Mouse (Mus musculus) intestine, embryonic 14.5 days (tissue): ENCODE measurements at regions not wholly inside any gene's neighbourhood (a gene's known extent, or its start where the extent isn't known, plus 50 kb on each side); places are given as distances from the start of the nearest gene placed in this dataset.

ENCODE experiments used
- ATAC-seq: fragments of 200-750 bp; cut with Nextera tagmentation; replicated peaks from 2 replicates; pipeline ENCODE4 v1.8.0; 2017; ENCODE audit warnings: low read depth, moderate number of reproducible peaks, moderate TSS enrichment, moderate library complexity; ENCODE audit not compliant: low FRiP score, low TSS enrichment
- DNase-seq: peaks from one replicate; pipeline ENCODE4 v3.0.0-alpha.2; 2018; ENCODE audit warnings: low spot score
- H3K27ac ChIP-seq: fragments of 300-500 bp; sonication (generic); 2 replicates; pipeline ENCODE4 v1.5.1; 2014; ENCODE audit warnings: low read depth, mild to moderate bottlenecking, control low read depth
- H3K27me3 ChIP-seq: fragments of 300-500 bp; sonication (generic); replicated peaks from 2 replicates; pipeline ENCODE4 v1.6.1; 2014; ENCODE audit warnings: low read length, control low read depth; ENCODE audit not compliant: control insufficient read depth, insufficient read depth
- H3K36me3 ChIP-seq: fragments of 300-500 bp; sonication (generic); 2 replicates; pipeline ENCODE4 v1.6.1; 2014; ENCODE audit warnings: low read length, control low read depth; ENCODE audit not compliant: control insufficient read depth, insufficient read depth
- H3K4me1 ChIP-seq: fragments of 300-500 bp; sonication (generic); replicated peaks from 2 replicates; pipeline ENCODE4 v1.6.1; 2014; ENCODE audit warnings: low read length, control low read depth, mixed read lengths; ENCODE audit not compliant: control insufficient read depth, insufficient read depth
- H3K4me2 ChIP-seq: fragments of 300-500 bp; sonication (generic); 2 replicates; pipeline ENCODE4 v1.6.1; 2014; ENCODE audit warnings: low read length
- H3K4me3 ChIP-seq: fragments of 300-500 bp; sonication (generic); 2 replicates; pipeline ENCODE4 v1.5.1; 2014; ENCODE audit warnings: low read depth, low read length, control low read depth, mixed read lengths
- H3K9ac ChIP-seq: fragments of 300-500 bp; sonication (generic); 2 replicates; pipeline ENCODE4 v1.6.1; 2014; ENCODE audit warnings: mild to moderate bottlenecking, low read length
- H3K9me3 ChIP-seq: fragments of 300-500 bp; sonication (generic); 2 replicates; pipeline ENCODE4 v1.6.1; 2016; ENCODE audit warnings: low read length, control low read depth; ENCODE audit not compliant: control insufficient read depth
- WGBS: fragments of 180-500 bp; shearing (Covaris S2); extraction: QIAGEN DNeasy Blood & Tissue Kit; methylation state at CpG from one replicate; pipeline ENCODE4 v1.1.7; 2014; 5-methylcytosine and 5-hydroxymethylcytosine counted together

DNA sequence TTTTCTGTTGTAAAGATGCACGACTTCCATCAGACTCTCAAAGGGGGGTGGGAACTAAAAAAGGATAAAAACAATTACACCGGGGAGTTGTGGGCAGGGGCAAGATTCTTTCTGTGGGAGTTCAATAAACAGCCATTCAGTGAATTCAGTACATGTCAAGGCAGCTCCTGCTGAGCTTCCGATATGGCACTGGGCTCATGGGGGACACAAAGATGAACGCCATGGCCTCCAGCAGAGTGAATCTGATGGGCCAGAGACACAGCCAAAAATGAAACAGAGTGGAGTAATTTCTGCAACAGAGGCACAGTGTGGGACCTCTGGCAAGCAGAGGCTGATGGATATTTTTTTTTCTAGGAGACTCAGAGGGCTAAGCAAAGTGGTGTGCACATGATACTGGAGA lies 254.2 kb downstream of the AI593442 start:
- no peaks in the 10 kb centered on the region for H3K27me3 ChIP-seq
- no peak for DNase-seq
- no peak overlapping the region for H3K4me3 ChIP-seq
- H3K27ac ChIP-seq: no peak overlapping the region
- no peaks in the 10 kb centered on the region for H3K36me3 ChIP-seq
- H3K4me1 ChIP-seq: no peaks in the 10 kb centered on the region
- 76% methylated on average over 4 of the region's 4 CpGs for WGBS
- no peak for ATAC-seq
- no peak overlapping the region for H3K4me2 ChIP-seq
- H3K9ac ChIP-seq: no peak overlapping the region
- no peaks in the 10 kb centered on the region for H3K9me3 ChIP-seq

DNA sequence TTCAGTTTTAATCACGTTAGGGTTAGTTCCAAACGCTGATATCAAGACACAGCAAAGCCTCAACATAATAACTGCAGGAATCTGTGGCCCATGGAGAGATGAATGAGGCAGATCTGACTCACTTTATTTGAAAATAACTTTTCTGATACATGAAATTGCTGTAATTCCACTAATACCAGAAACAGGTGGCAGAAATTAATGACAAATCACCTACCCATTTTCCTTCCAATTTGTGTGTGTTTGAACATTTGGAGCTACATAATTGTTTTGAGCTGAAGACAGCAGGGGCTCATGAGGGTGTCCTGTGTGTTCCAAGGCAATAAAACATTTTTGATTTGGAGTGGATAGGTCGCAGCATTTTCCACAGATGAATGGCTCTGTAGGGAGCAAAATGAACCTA lies 254.2 kb upstream of the Zc3h12c start:
- WGBS: 72% methylated on average over 3 of the region's 3 CpGs

DNA sequence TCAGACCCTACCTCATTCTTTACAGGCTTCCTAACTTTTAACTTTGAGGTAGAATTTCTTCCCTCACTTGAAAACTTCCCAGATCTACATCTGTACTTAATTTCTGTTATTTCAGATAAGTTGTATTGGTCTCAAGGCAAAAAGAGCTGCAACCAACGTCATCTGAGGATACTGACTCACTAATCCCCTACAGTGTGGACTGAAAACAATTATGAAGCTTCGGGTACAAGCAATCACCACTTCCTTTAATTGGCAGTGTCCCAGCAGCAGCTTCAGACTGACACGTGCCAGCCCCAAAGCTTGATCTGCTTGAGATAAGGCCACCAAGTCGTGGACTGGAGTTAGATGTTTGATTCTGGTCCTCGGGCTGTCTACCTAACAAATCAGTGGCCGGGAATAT lies 247.3 kb upstream of the Zc3h12c start:
- ATAC-seq: no peak
- WGBS: 60% methylated on average over 6 of the region's 6 CpGs
- H3K4me3 ChIP-seq: no peak overlapping the region

More for the DNA sequence above, 254.2 kb upstream of the Zc3h12c start:
- ATAC-seq: no peak
- H3K27me3 ChIP-seq: no peaks in the 10 kb centered on the region
- no peak overlapping the region for H3K9ac ChIP-seq
- H3K4me1 ChIP-seq: no peaks in the 10 kb centered on the region
- no peaks in the 10 kb centered on the region for H3K9me3 ChIP-seq
- H3K36me3 ChIP-seq: no peaks in the 10 kb centered on the region
- H3K4me3 ChIP-seq: no peak overlapping the region
- DNase-seq: no peak
- H3K27ac ChIP-seq: no peak overlapping the region
- H3K4me2 ChIP-seq: no peak overlapping the region

DNA sequence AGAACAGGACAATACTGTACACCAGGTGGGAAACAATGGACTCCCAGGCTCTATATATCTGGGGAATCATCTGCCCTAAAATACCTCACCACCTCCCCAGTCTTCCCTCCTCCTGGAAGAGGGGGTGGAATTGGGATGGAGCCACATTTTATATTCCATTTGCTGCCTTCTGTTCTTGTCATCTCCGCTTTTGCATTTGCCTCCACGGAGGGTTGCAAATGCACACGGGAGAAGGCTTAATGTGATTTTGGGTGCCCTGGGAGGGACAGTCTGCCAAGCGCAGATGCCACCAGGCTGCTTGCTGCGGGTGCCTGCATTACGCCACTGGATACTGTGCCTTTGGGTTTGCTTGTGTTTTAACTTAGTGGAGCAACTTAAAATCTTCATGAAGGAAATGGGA lies 239.5 kb upstream of the Zc3h12c start:
- H3K4me3 ChIP-seq: no peak overlapping the region
- no peak overlapping the region for H3K27ac ChIP-seq
- H3K27me3 ChIP-seq: no peaks in the 10 kb centered on the region
- no peak for ATAC-seq
- H3K4me2 ChIP-seq: no peak overlapping the region
- no peaks in the 10 kb centered on the region for H3K4me1 ChIP-seq
- no peak overlapping the region for H3K9ac ChIP-seq
- no peaks in the 10 kb centered on the region for H3K36me3 ChIP-seq
- DNase-seq: no peak
- WGBS: 88% methylated on average over 6 of the region's 6 CpGs
- H3K9me3 ChIP-seq: no peaks in the 10 kb centered on the region

More for the DNA sequence above, 247.3 kb upstream of the Zc3h12c start:
- no peaks in the 10 kb centered on the region for H3K4me1 ChIP-seq
- H3K9ac ChIP-seq: no peak overlapping the region
- H3K27ac ChIP-seq: no peak overlapping the region
- H3K4me2 ChIP-seq: no peak overlapping the region
- no peaks in the 10 kb centered on the region for H3K27me3 ChIP-seq
- no peaks in the 10 kb centered on the region for H3K36me3 ChIP-seq
- no peaks in the 10 kb centered on the region for H3K9me3 ChIP-seq
- no peak for DNase-seq

DNA sequence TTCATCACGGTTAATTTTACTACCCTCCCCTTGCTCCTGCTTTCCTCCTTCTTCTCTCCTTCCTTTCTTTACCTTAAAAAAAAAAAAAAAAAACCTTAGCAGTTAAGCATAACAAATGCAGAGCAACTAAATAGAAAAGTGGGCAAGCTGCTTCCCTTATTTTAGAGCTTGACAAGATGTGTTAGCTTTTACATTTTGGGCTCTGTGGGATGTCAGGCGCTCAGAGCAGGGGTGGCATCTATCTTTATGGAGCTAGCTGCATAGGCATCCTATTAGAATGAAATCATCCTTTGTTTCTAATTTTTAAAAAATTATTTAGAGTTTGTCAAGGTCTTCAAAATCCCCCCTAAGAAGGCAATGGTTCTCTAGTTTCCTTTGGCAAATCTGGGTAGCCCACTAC lies 234.1 kb upstream of the Zc3h12c start:
- ATAC-seq: no peak
- 81% methylated on average over 2 of the region's 2 CpGs for WGBS

DNA sequence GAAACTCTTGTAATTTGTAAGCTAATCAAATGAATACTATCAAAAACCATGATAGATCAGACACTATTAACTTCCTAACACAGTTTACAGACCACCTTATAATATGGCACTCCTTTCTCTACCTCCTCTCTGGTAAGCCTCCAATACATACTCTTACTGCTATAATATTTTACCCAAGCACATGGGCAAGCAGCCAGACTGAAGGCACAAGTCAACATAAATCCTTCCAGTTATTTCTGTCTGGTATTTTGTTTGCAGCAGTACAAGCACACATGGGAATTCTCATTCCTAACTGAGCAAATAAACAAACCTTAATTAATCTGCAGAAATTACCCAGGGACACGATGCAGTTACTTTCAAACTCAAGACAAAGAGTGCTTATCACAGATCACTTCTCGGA lies 210.7 kb upstream of the Zc3h12c start:
- ATAC-seq: no peak
- Histone ChIP-seq H3K27ac (no peak overlapping the region), H3K27me3 (no peaks in the 10 kb centered on the region), H3K4me3 (no peak overlapping the region), H3K36me3 (no peaks in the 10 kb centered on the region), H3K9ac (no peak overlapping the region), H3K4me2 (no peak overlapping the region), H3K9me3 (no peaks in the 10 kb centered on the region), H3K4me1 (no peaks in the 10 kb centered on the region)
- no peak for DNase-seq
- WGBS: 57% methylated on average over 2 of the region's 2 CpGs

More for the DNA sequence above, 234.1 kb upstream of the Zc3h12c start:
- Histone ChIP-seq H3K36me3 (no peaks in the 10 kb centered on the region), H3K9me3 (no peaks in the 10 kb centered on the region), H3K4me2 (no peak overlapping the region), H3K4me1 (no peaks in the 10 kb centered on the region), H3K4me3 (no peak overlapping the region), H3K27ac (no peak overlapping the region), H3K27me3 (no peaks in the 10 kb centered on the region), H3K9ac (no peak overlapping the region)
- DNase-seq: no peak

DNA sequence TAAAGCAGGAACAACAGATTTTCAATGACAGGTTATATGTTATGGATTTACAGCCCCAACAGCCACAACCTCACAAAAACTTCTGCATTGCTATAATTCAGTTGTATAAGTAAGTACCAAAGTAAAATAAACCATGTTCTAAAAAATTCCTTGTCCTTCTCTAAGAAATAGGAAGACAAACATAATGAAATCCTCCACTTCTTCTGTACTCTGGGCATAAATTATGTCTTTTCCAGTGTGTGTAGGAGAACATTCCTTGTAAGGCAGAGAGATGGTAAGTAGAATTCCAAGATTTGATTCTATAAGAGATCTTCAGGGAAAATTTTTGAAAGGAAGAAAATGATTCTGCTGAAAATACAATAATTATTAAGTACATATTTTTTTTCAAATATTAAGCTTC lies 209.4 kb upstream of the Zc3h12c start:
- ATAC-seq: no peak
- H3K27me3 ChIP-seq: no peaks in the 10 kb centered on the region
- no peak for DNase-seq

DNA sequence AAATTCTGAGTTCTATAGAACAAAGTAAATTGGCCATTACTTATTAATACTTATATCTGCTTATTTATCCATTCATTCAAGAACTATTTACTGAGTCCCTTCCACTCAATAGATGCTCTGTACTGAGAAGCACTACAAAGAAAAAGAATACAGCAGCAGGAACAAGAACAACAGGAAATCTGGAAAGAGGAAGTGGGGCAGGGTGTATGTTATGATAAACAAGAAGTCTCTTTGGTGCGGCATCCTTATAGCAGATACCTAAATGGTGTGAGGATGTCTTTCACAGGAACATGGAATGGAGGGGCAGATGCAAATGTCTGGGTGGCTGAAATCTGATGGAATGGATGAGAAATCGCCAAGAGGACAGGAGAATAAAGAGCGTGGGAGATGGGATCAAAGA lies 208.5 kb upstream of the Zc3h12c start:
- no peaks in the 10 kb centered on the region for H3K27me3 ChIP-seq
- H3K9ac ChIP-seq: no peak overlapping the region
- H3K4me1 ChIP-seq: no peaks in the 10 kb centered on the region
- DNase-seq: no peak
- no peak overlapping the region for H3K4me3 ChIP-seq
- H3K4me2 ChIP-seq: no peak overlapping the region
- WGBS: 70% methylated on average over 3 of the region's 3 CpGs
- H3K9me3 ChIP-seq: no peaks in the 10 kb centered on the region
- no peak for ATAC-seq
- no peak overlapping the region for H3K27ac ChIP-seq
- H3K36me3 ChIP-seq: no peaks in the 10 kb centered on the region

More for the DNA sequence above, 209.4 kb upstream of the Zc3h12c start:
- Histone ChIP-seq H3K9me3 (no peaks in the 10 kb centered on the region), H3K4me3 (no peak overlapping the region), H3K4me1 (no peaks in the 10 kb centered on the region), H3K9ac (no peak overlapping the region), H3K36me3 (no peaks in the 10 kb centered on the region), H3K27ac (no peak overlapping the region), H3K4me2 (no peak overlapping the region)

DNA sequence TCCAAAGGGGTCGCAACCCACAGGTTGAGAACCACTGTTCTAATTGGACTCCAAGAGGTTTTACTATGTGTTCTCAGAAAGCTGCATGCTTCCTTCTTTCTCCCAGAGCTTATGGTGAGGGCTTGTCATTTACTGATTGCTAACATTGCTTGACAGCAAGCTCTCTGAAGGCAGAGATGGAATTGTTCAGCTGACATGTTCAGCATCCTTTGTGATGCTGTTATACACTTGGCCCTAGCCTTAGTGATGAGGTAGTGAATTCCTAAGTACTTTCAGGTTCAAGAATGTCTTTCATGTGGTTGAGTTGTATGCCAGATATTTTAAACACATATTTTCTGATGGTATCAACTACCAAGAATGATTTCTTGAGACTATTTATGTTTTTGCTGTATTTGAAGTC lies 202.9 kb upstream of the Zc3h12c start:
- Histone ChIP-seq H3K9me3 (no peaks in the 10 kb centered on the region), H3K27ac (no peak overlapping the region), H3K4me3 (no peak overlapping the region), H3K4me2 (no peak overlapping the region), H3K27me3 (no peaks in the 10 kb centered on the region), H3K9ac (no peak overlapping the region), H3K36me3 (no peaks in the 10 kb centered on the region), H3K4me1 (no peaks in the 10 kb centered on the region)
- DNase-seq (no peak), ATAC-seq (no peak)
- 97% methylated on average over 1 of the region's 1 CpGs for WGBS
